Mouse (Mus musculus) cortical plate, adult 2 months (tissue): ENCODE measurements at regions not wholly inside any gene's neighbourhood (a gene's known extent, or its start where the extent isn't known, plus 50 kb on each side); places are given as distances from the start of the nearest gene placed in this dataset.

Experiments used
- H3K27ac ChIP-seq: fragments of 200-500 bp; 2 replicates; pipeline ENCODE4 v1.5.1; 2012; ENCODE audit warnings: low read length, control low read depth, inconsistent platforms; ENCODE audit not compliant: insufficient read depth
- H3K4me1 ChIP-seq: fragments of 200-500 bp; 2 replicates; pipeline ENCODE4 v1.6.1; 2011; ENCODE audit warnings: low read length; ENCODE audit not compliant: control insufficient read depth, insufficient read depth
- H3K4me3 ChIP-seq: fragments of 200-500 bp; 2 replicates; pipeline ENCODE4 v1.5.1; 2011; ENCODE audit warnings: mild to moderate bottlenecking, low read length, control low read depth; ENCODE audit not compliant: insufficient read depth
- CTCF ChIP-seq: fragments of 200-500 bp; IDR thresholded peaks from 2 replicates; pipeline ENCODE4 v1.5.1; 2011; ENCODE audit warnings: mild to moderate bottlenecking, control low read depth, low read length; ENCODE audit not compliant: insufficient read depth; ENCODE audit errors: extremely low read depth
- POLR2A ChIP-seq: fragments of 200-500 bp; IDR thresholded peaks from 2 replicates; pipeline ENCODE4 v1.6.1; 2011; ENCODE audit warnings: mild to moderate bottlenecking, low read length, control low read depth; ENCODE audit not compliant: insufficient read depth; ENCODE audit errors: extremely low read depth

DNA sequence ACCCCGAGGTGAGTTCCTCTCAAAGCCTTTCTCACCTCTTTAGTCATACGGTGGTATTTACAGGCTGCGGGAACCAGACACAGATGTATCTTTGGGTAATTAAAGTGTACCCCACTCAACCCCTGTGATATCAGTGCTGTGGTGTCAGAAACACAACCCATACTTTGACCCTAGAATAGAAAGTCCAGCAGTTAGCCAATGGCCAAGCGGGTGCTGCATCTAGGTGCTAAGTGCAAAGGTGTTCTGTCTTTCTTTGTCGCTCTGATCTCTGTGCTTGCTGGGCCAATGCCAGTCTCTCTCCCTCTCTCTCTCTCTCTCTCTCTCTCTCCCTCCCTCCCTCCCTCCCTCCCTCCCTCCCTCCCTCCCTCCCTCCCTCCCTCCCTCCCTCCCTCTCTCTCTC is 107.6 kb downstream of the Cxcl12 start:
- no peak overlapping the region for H3K27ac ChIP-seq
- no peak for TF ChIP-seq POLR2A
- no peak for TF ChIP-seq CTCF

GRCm38 (mm10) chr6:117276850-117277249 is 108.5 kb downstream of the Cxcl12 start:
- no peak for TF ChIP-seq CTCF
- no peak for TF ChIP-seq POLR2A
- no peak overlapping the region for H3K27ac ChIP-seq
- H3K4me3 ChIP-seq, result no peak overlapping the region
- H3K4me1 ChIP-seq, result no peaks in the 10 kb centered on the region

More for the DNA sequence above, 107.6 kb downstream of the Cxcl12 start:
- Histone ChIP-seq H3K4me3 (no peak overlapping the region), H3K4me1 (no peaks in the 10 kb centered on the region)

DNA sequence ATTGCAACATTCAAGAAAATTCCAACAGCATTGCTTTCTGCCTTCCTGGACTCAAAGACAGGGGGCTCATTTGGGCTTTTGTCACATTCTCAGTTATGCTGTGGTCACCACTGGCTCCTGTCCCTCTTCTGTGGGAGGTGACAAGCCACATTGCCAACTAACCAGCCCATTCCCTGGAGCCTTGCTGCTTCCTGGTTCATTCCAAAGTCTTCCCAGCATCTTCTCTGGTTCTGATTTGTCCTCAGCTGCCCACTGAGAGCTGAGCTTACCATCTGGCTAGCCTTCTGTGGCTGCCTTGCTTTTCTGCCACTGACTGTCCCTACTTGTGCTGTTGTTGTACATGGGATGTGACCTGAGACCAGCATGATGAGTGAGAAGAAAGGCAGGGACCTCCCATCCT is 111.0 kb downstream of the Cxcl12 start:
- Histone ChIP-seq H3K4me3 (no peak overlapping the region), H3K4me1 (no peaks in the 10 kb centered on the region), H3K27ac (no peak overlapping the region)
- TF ChIP-seq POLR2A (no peak), CTCF (no peak)

- Histone ChIP-seq H3K4me3 (no peak overlapping the region), H3K4me1 (no peaks in the 10 kb centered on the region), H3K27ac (no peak overlapping the region)
- TF ChIP-seq CTCF (no peak), POLR2A (no peak)
These were observed 111.6 kb downstream of the Cxcl12 start for GRCm38 (mm10) chr6:117279786-117280411.

DNA sequence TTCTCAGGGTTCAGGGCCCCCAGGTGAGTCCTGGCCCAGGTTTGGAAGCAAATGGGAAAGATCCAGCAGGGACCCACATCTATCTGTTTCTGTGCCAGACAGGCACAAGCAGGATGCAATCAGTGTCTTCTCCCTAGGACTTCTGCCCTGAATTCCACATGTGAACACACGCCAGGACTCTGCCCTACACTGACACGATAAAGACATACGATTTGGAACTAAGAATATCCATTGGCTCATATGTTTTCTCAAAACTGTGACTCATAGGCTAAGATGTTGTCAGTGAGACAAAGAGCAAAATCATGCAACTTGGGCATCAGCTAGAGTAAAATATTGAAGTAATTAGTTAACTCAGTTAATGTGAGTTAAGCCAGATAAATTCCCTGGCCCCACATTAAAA is 112.6 kb downstream of the Cxcl12 start:
- Histone ChIP-seq H3K4me1 (no peaks in the 10 kb centered on the region), H3K27ac (no peak overlapping the region), H3K4me3 (no peak overlapping the region)
- TF ChIP-seq CTCF (no peak), POLR2A (no peak)

DNA sequence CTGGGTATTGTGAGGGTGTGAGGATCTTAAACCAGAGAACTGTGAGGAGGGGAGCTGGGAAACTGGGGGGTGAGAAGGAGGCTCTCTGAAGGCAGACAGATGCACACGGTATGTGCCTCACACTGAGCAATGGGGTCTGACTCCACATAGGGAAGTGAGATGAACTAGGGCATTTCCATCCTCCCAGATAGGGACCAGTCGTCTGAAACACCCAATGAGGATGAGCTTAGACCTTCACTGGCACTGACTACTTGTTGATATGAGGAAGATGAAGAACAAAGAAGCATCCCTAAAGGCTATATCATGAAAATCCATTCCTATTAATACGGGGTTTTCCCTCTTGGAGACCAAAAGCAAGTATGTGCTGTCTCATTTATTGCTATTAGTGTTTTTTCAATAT is 115.3 kb downstream of the Cxcl12 start:
- Histone ChIP-seq H3K4me1 (no peaks in the 10 kb centered on the region), H3K4me3 (no peak overlapping the region), H3K27ac (no peak overlapping the region)
- no peak for TF ChIP-seq CTCF
- TF ChIP-seq POLR2A, result no peak

- Histone ChIP-seq H3K4me1 (no peaks in the 10 kb centered on the region), H3K27ac (no peak overlapping the region), H3K4me3 (no peak overlapping the region)
- TF ChIP-seq POLR2A, result no peak
- no peak for TF ChIP-seq CTCF
These were observed 116.2 kb downstream of the Cxcl12 start for GRCm38 (mm10) chr6:117284376-117285106.

GRCm38 (mm10) chr6:117287396-117287795 is 119.1 kb downstream of the Cxcl12 start:
- Histone ChIP-seq H3K4me3 (no peak overlapping the region), H3K27ac (no peak overlapping the region), H3K4me1 (no peaks in the 10 kb centered on the region)
- TF ChIP-seq CTCF (no peak), POLR2A (no peak)

- H3K4me3 ChIP-seq, result no peak overlapping the region
- peaks cover 2% of the 10 kb centered on the region; the same call in 1 of the 2 replicates for H3K4me1 ChIP-seq
- no peak overlapping the region for H3K27ac ChIP-seq
- TF ChIP-seq CTCF, result no peak
- no peak for TF ChIP-seq POLR2A
These were observed 125.6 kb downstream of the Cxcl12 start for GRCm38 (mm10) chr6:117293780-117294465.

DNA sequence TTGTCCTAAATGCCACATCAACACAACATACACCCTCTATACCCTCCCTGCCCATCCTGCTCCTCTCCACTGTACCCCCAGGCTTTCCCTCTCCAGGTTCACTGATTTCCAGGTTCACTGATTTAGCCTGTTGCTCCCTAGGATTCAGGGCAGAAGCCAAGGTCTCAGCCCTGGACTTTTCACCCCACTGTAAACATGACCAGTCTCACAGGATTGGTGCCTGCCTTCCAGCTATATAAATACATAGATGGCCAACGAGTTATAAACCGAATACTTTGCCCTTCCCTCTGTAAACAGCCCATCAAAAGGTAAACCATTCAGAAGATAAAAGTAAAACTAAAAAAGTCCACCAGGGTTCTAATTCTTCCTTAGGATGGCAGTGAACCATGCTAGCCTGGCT is 129.6 kb downstream of the Cxcl12 start:
- no peak overlapping the region for H3K27ac ChIP-seq
- no peak overlapping the region for H3K4me3 ChIP-seq
- TF ChIP-seq CTCF (no peak), POLR2A (no peak)
- peaks cover 2% of the 10 kb centered on the region; the same call in 1 of the 2 replicates for H3K4me1 ChIP-seq
